Mouse (Mus musculus): ENCODE measurements around the gene Borcs7. TPM values are rescaled to one million over a fixed set of nuclear protein-coding genes. Genes with fewer than 3 reads are reported as not detected.

Borcs7 gene
- 9.6 and 12.5 TPM in 2 replicates for total RNA-seq (2014; fragmentation: Nextera tagmentation)
- total RNA-seq (2017), result 5.4 TPM in 2 replicates

- ATAC-seq (replicated peaks; ENCODE audit: poor library complexity, severe bottlenecking), result peak; percentile 96
Observed at GRCm38 (mm10) chr19:46689460-46690372, at the start of gene Borcs7. Borcs7 (plus strand) TSS chr19:46689906.

DNA sequence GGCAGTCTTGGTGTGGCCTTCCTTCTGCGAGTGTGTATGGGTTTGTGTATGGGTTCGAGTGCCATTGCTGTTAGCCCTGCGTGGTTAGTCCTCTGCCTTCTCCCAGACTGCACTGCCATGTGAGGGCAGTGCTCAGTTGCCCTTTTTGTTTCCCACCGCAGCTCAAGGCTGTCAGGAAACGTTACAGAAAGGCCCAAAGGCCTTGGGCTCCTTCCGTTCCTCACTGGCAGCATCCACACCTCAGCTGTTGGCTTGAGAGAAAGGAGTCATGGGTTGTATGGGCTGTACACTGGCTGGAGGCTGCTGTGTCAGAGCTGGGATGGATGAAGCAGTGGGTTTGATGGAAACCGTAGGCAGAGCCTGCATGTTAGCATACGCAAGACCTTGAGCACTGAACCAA, 48.9 kb upstream of the Borcs7 start:
- no peak for ATAC-seq (replicated peaks; ENCODE audit: poor library complexity, severe bottlenecking)

GRCm38 (mm10) chr19:46641420-46642085, 48.2 kb upstream of the Borcs7 start:
- ATAC-seq (replicated peaks; ENCODE audit: poor library complexity, severe bottlenecking), result peak; percentile 53

DNA sequence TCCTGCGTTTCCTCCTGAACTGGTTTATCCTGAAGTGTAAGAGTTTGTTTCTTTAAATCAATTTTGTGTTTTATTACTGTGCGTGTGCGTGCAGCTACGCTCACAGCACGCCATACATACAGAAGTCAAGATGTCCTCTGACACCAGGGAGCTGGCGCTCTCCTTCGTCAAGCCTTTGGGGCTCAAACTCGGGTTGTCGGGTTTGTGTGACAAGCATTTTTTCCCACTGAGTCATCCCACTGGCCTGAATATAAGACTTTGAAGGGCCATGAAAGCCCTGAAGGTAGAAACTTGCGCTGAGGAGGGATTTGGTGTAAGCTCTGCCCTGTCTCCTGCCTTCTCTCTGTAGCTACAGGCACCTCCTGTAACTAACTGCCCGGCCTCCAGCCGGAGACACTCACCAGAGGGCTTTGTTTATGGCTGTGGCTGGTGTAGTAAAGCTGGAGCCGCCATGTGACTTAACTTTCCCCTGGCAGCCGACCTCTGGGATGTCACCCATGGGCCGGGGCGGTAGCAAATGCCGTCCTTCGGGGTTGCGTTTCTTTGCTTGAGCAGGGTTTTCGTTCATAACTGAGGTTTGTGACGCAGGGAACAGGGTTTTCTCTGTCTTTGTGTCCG, 47.5 kb upstream of the Borcs7 start:
- ATAC-seq (replicated peaks; ENCODE audit: poor library complexity, severe bottlenecking), result no peak

DNA sequence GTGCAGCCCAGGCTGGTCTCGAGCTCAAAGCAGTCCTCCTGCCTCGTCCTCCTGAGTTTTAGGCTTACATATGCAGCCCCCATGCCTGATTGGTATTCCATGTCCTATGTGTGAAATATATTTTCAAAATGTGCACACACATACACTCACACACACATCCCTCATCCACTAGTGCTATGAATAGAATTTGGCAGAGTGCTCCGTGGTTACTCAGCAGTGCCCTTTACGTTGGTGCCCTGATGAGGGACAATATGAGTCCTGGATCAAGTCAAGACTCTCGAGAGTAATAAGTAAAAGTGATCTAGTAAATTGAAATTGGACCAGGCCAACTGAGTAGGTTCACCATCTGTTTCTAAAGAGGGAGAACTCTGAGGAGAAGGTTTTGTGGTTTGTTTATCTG, 46.5 kb upstream of the Borcs7 start:
- no peak for ATAC-seq (replicated peaks; ENCODE audit: poor library complexity, severe bottlenecking)

DNA sequence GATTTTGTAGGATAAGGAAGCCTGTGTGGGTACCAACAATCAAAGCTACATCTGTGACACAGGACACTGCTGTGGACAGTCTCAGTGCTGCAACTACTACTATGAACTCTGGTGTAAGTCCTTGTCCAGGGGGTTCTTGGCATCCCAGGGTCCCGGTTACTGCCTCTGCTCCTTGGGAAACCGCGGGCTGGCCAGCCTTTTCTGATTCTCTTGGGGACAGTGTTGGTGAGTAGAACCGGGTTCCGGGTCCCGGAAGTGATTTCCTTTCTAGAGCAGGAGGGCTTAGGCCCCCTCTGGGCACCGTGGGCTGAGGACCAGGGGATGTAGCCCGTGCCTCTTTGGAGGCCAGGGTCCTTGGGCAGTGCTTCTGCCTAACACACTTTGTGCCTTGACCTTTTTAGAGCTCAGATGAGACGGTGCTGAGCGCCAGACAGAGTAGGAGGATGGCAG, 45.3 kb upstream of the Borcs7 start:
- no peak for ATAC-seq (replicated peaks; ENCODE audit: poor library complexity, severe bottlenecking)

GRCm38 (mm10) chr19:46644793-46645602, 44.7 kb upstream of the Borcs7 start:
- no peak for ATAC-seq (replicated peaks; ENCODE audit: poor library complexity, severe bottlenecking)

DNA sequence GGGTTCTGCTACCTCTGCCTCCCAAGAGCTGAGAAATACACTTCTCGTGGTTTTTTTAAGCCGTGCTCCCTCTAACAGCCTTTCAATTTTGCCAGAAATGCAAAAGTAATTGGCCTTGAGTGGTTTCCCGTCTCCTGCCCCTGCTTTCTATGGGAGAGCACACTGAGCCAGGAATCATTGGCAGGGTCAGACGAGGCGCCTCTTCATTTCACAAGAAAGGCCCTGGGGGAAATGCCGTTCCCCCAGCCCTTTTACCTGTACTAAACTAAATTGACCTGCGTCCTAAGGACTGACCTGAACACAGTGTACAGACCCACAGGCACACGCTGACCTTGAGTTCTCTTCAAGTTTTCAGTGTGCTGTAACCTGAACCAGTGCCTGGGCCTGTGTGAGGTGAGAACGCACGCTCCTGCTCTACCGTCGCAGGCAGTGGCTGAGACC, 43.6 kb upstream of the Borcs7 start:
- no peak for ATAC-seq (replicated peaks; ENCODE audit: poor library complexity, severe bottlenecking)

- ATAC-seq (replicated peaks; ENCODE audit: poor library complexity, severe bottlenecking), result no peak
Observed at GRCm38 (mm10) chr19:46647254-46647653, 42.5 kb upstream of the Borcs7 start.

DNA sequence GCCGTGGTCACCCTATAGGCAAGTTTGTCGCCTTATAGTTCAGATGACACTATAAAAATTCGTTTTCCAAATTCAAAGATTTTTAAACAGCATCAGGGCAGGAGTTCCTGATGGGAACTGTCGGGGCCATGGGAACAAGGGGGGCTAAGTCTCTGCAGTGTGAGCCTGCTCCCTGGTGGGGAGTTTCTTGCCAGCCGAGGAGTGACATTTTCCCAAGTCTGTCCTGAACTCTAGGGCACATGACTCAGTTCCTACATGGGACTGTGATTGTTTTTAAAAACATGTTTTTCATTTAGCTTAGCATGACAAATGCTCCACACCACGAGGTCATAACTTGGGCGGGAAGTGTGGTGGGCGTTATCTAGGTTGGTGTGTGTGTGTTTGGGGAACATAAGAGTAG, 41.9 kb upstream of the Borcs7 start:
- ATAC-seq (replicated peaks; ENCODE audit: poor library complexity, severe bottlenecking), result no peak

- peak; percentile 93 for ATAC-seq (replicated peaks; ENCODE audit: poor library complexity, severe bottlenecking)
Observed at GRCm38 (mm10) chr19:46648565-46648964, 41.1 kb upstream of the Borcs7 start.

DNA sequence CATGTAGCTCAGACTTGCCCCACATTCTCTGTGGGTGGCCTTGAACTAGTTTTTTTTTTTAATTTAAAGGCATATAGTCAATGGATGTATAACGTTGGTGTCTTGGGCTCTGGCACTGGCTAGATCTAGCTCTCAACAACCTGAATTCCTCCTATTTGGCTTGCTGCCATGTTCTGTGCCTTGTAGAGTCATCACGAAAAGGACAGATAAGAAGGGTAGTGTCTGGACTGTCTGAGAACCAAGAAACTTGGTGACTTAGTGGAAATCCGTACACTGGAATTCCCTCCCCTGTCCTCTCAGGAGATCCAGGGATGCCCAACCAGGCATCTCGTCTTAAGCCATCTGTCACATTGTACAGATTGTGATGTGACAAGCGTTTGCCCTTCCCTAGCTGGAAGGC, 36.5 kb upstream of the Borcs7 start:
- no peak for ATAC-seq (replicated peaks; ENCODE audit: poor library complexity, severe bottlenecking)

- peak; percentile 80 for ATAC-seq (replicated peaks; ENCODE audit: poor library complexity, severe bottlenecking)
Observed at GRCm38 (mm10) chr19:46653616-46654235, 36.0 kb upstream of the Borcs7 start.

DNA sequence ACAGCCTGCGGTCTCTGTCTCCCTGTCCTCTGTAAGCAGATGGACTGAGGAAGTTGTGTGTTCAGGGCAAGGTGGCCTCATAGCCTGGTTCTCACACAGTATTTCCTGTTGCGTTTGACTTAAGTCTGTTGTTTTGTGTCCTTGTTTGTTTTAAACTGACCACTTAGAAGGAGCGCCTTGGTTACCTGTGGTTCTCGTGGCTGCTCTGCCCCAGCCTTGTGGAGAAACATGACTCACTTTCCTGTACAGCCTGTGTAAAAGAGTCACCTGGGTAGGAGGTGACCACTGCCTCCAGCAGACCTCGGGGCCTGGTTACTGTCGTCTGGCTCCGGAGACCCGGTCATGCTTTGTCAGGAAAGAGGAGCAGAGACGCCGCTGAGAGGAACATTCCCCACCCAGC, 34.1 kb upstream of the Borcs7 start:
- ATAC-seq (replicated peaks; ENCODE audit: poor library complexity, severe bottlenecking), result no peak

- ATAC-seq (replicated peaks; ENCODE audit: poor library complexity, severe bottlenecking), result no peak
Observed at GRCm38 (mm10) chr19:46656151-46656840, 33.4 kb upstream of the Borcs7 start.

DNA sequence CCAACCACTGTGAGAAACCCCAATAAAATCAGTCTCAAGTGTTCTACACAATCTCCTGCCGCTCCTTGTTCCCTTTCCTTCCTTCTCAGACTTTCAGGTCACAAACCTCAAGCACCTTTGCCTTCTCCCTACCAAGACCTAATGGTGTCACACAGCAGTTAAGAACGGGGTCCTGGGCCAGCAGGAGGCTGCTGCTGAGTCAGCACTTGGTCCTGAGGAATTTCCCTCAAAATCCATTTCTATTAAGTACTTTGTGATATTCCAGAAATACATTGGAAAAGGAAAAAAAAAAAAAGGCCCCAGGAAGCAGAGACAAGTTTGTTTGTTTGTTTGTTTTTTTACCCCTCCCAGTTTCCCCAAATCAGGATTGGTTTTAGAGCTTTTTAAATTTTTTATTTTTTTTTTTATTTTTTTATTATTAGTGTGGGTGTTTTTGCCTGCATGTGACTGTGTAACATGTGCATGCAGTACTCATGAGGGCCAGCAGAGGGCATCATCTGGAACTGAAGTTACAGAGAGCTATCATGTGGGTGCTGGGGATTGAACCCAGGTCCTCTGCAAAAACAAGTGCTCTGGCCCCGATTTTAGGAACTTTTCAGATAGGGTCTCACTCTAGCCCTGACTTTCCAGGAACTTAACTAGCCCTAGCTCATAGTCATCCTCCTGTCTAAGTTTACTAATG, 32.2 kb upstream of the Borcs7 start:
- no peak for ATAC-seq (replicated peaks; ENCODE audit: poor library complexity, severe bottlenecking)

- no peak for ATAC-seq (replicated peaks; ENCODE audit: poor library complexity, severe bottlenecking)
Observed at GRCm38 (mm10) chr19:46658348-46658747, 31.4 kb upstream of the Borcs7 start.

GRCm38 (mm10) chr19:46658851-46659250, 30.9 kb upstream of the Borcs7 start:
- no peak for ATAC-seq (replicated peaks; ENCODE audit: poor library complexity, severe bottlenecking)

DNA sequence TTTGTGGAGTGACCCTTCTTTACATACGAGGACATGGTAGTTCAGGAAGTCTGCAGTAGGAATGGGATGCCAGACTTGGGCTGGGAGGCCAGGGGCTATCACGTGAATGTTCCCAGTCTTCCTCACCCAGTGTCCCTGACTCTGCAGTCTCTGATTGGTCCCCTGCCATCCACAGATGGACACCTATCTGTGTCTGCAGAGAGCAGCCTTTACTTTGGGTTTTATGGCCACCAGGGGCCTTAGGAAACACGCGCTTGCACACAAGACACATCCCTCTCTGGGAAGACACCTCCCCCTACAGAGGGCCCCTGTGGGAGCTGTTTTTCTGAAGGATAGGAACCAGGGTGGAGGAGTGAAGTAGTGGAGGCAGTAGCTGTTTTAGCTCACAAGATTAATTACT, 28.2 kb upstream of the Borcs7 start:
- ATAC-seq (replicated peaks; ENCODE audit: poor library complexity, severe bottlenecking), result no peak

Data from granulocyte monocyte progenitor cell, adult 5-6 weeks (primary cell).